ENCODE assay signal across 11 mouse cellular contexts in genomic region chr11:106373998-106374397, GRCm38 (mm10). TPM values are rescaled to one million over a fixed set of nuclear protein-coding genes. Genes with fewer than 3 reads are reported as not detected.
DNase-seq lines count a peak whose midpoint lies in the region; ATAC-seq and TF ChIP-seq lines count a peak whose summit lies in the region.
"Had no signal": no experiment of that assay in that cellular context is flagged by ENCODE, and none has a peak within 500 bp of the region (broad histone marks: within the 10 kb centered on the region; RNA-seq: fewer than 3 reads in every experiment).

No protein-coding gene starts in this region.

- H3K27ac ChIP-seq in forebrain, embryonic 10.5 days: peak overlapping the region; percentile 40; the same call in 1 of the 2 replicates
- H3K27ac ChIP-seq in forebrain, embryonic 16.5 days (ENCODE audit: low read length): no peak overlapping the region
- no peak overlapping the region; the same call in 1 of the 2 replicates for H3K27ac ChIP-seq in intestine, embryonic 14.5 days (ENCODE audit: low read depth)
- H3K27ac ChIP-seq in intestine, postnatal 0 days (ENCODE audit: low read depth, low read length): no peak overlapping the region

- H3K4me2 ChIP-seq in forebrain, embryonic 16.5 days (ENCODE audit: low read length): no peak overlapping the region
- H3K4me2 ChIP-seq in intestine, embryonic 14.5 days (ENCODE audit: low read length): no peak overlapping the region
- H3K4me2 ChIP-seq in intestine, postnatal 0 days (replicated peaks; ENCODE audit: low read depth): no peak overlapping the region

- no peaks in the 10 kb centered on the region for H3K9me3 ChIP-seq in forebrain, embryonic 10.5 days
- H3K9me3 ChIP-seq in forebrain, embryonic 16.5 days (ENCODE audit: control insufficient read depth, low read length): no peaks in the 10 kb centered on the region
- H3K9me3 ChIP-seq in intestine, embryonic 14.5 days (ENCODE audit: control insufficient read depth, low read length): no peaks in the 10 kb centered on the region
- H3K9me3 ChIP-seq in intestine, postnatal 0 days (ENCODE audit: control insufficient read depth): no peaks in the 10 kb centered on the region

- TF ChIP-seq CTCF in intestine, postnatal 0 days (IDR thresholded peaks at IDR 0.05; ENCODE audit: low read depth): no peak

- H3K27me3 ChIP-seq in forebrain, embryonic 10.5 days (ENCODE audit: poor library complexity, severe bottlenecking): no peaks in the 10 kb centered on the region
- no peaks in the 10 kb centered on the region for H3K27me3 ChIP-seq in forebrain, embryonic 16.5 days (replicated peaks; ENCODE audit: control insufficient read depth, insufficient read depth, low read length)
- no peaks in the 10 kb centered on the region for H3K27me3 ChIP-seq in intestine, embryonic 14.5 days (replicated peaks; ENCODE audit: control insufficient read depth, insufficient read depth, low read length)
- H3K27me3 ChIP-seq in intestine, postnatal 0 days (replicated peaks; ENCODE audit: control insufficient read depth, insufficient read depth, low read length): no peaks in the 10 kb centered on the region

- H3K4me3 ChIP-seq in forebrain, embryonic 10.5 days: no peak overlapping the region
- H3K4me3 ChIP-seq in forebrain, embryonic 16.5 days (replicated peaks; ENCODE audit: low read length): no peak overlapping the region
- H3K4me3 ChIP-seq in intestine, embryonic 14.5 days (ENCODE audit: low read depth, low read length): no peak overlapping the region
- H3K4me3 ChIP-seq in intestine, postnatal 0 days (ENCODE audit: low read depth, low read length): no peak overlapping the region

- no peak for DNase-seq in forebrain, embryonic 10.5 days (ENCODE audit: extremely low spot score, low spot score)
- DNase-seq in intestine, embryonic 14.5 days (ENCODE audit: low spot score): no peak
- peak; percentile 50 for DNase-seq in thymus, postnatal 14 days
- no peak for DNase-seq in thymus, postnatal 0 days (ENCODE audit: low spot score)
- no peak for DNase-seq in cerebellum, adult 11 months
- no peak for DNase-seq in cerebellum, postnatal 36 days
- DNase-seq: cerebellum, adult 9-11 months; forebrain, postnatal 0 days had no signal

- no peak for ATAC-seq in forebrain, embryonic 16.5 days
- ATAC-seq in intestine, embryonic 14.5 days (replicated peaks; ENCODE audit: low FRiP score, low TSS enrichment, low read depth): 0 out of 2 replicates have a peak, but pooled peaks have one; percentile 40
- ATAC-seq in intestine, postnatal 0 days: no peak; the same call in 1 of the 2 replicates
- ATAC-seq: forebrain, postnatal 0 days had no signal

- peaks cover 13% of the 10 kb centered on the region for H3K4me1 ChIP-seq in forebrain, embryonic 10.5 days
- H3K4me1 ChIP-seq in forebrain, embryonic 16.5 days (replicated peaks; ENCODE audit: control insufficient read depth, insufficient read depth, low read length): no peaks in the 10 kb centered on the region
- H3K4me1 ChIP-seq in intestine, embryonic 14.5 days (replicated peaks; ENCODE audit: control insufficient read depth, insufficient read depth, low read length): peaks cover 10% of the 10 kb centered on the region
- H3K4me1 ChIP-seq in intestine, postnatal 0 days (replicated peaks; ENCODE audit: control insufficient read depth, insufficient read depth, low read length): 0 out of 2 replicates have a peak, but pooled peaks cover 3% of the 10 kb centered on the region

- 58% methylated on average over 11 of the region's 11 CpGs for WGBS in forebrain, embryonic 10.5 days
- WGBS in forebrain, embryonic 16.5 days: 66% methylated on average over 11 of the region's 11 CpGs
- 38% methylated on average over 11 of the region's 11 CpGs for WGBS in intestine, embryonic 14.5 days
- WGBS in intestine, postnatal 0 days: 42% methylated on average over 11 of the region's 11 CpGs

- H3K9ac ChIP-seq in forebrain, embryonic 16.5 days (replicated peaks; ENCODE audit: low read depth, low read length): no peak overlapping the region
- no peak overlapping the region for H3K9ac ChIP-seq in intestine, embryonic 14.5 days (ENCODE audit: low read length)
- H3K9ac ChIP-seq in intestine, postnatal 0 days (ENCODE audit: low read depth, low read length): no peak overlapping the region
- H3K9ac ChIP-seq: forebrain, postnatal 0 days had no signal

- no peaks in the 10 kb centered on the region for H3K36me3 ChIP-seq in forebrain, embryonic 10.5 days (replicated peaks)
- H3K36me3 ChIP-seq in forebrain, embryonic 16.5 days (ENCODE audit: control insufficient read depth, insufficient read depth): no peaks in the 10 kb centered on the region
- H3K36me3 ChIP-seq in intestine, embryonic 14.5 days (ENCODE audit: control insufficient read depth, insufficient read depth, low read length): no peaks in the 10 kb centered on the region
- H3K36me3 ChIP-seq in intestine, postnatal 0 days (ENCODE audit: control insufficient read depth, insufficient read depth): no peaks in the 10 kb centered on the region

RNA-seq across cellular contexts. Expression of gene Prr29, which starts 8.7 kb away (rescaled TPM):
- not detected in 2 replicates for polyA plus RNA-seq in forebrain, embryonic 10.5 days (2016; fragmentation: Nextera tagmentation; extraction: Ambion mirVana)
- not detected in 2 replicates for polyA plus RNA-seq in forebrain, embryonic 16.5 days (2015; fragmentation: Nextera tagmentation; extraction: Ambion mirVana)
- 0.60 and 0.74 TPM in 2 replicates for polyA plus RNA-seq in intestine, embryonic 14.5 days (2014; fragmentation: Nextera tagmentation; extraction: Ambion mirVana)
- polyA plus RNA-seq in intestine, postnatal 0 days (2015; fragmentation: Nextera tagmentation; extraction: Ambion mirVana): 0.52 and 0.97 TPM in 2 replicates
- 31.2 and 33.1 TPM in 2 replicates for polyA plus RNA-seq in thymus, postnatal 0 days (2015; fragmentation: Nextera tagmentation; extraction: Ambion mirVana)
- polyA plus RNA-seq: brain, embryonic 14.5 days had no signal

RNA-seq across cellular contexts. Expression of gene Icam2, which starts 13.9 kb away (rescaled TPM):
- polyA plus RNA-seq in forebrain, embryonic 10.5 days (2016; fragmentation: Nextera tagmentation; extraction: Ambion mirVana): 14.8 and 17.5 TPM in 2 replicates
- polyA plus RNA-seq in forebrain, embryonic 16.5 days (2015; fragmentation: Nextera tagmentation; extraction: Ambion mirVana): 10.9 and 12.6 TPM in 2 replicates
- polyA plus RNA-seq in intestine, embryonic 14.5 days (2014; fragmentation: Nextera tagmentation; extraction: Ambion mirVana): 41.6 and 50.5 TPM in 2 replicates
- polyA plus RNA-seq in intestine, postnatal 0 days (2015; fragmentation: Nextera tagmentation; extraction: Ambion mirVana): 14.2 and 15.4 TPM in 2 replicates
- polyA plus RNA-seq in thymus, postnatal 0 days (2015; fragmentation: Nextera tagmentation; extraction: Ambion mirVana): 123 and 124 TPM in 2 replicates

RNA-seq across cellular contexts. Expression of gene Scn4a, which starts 20.9 kb away (rescaled TPM):
- 0.07 TPM in 1 of 2 replicates, not detected in the other for polyA plus RNA-seq in forebrain, embryonic 10.5 days (2016; fragmentation: Nextera tagmentation; extraction: Ambion mirVana)
- polyA plus RNA-seq in forebrain, embryonic 16.5 days (2015; fragmentation: Nextera tagmentation; extraction: Ambion mirVana): 0.03 TPM in 1 of 2 replicates, not detected in the other
- 0.04 TPM in 1 of 2 replicates, not detected in the other for polyA plus RNA-seq in intestine, embryonic 14.5 days (2014; fragmentation: Nextera tagmentation; extraction: Ambion mirVana)
- 0.01 TPM in 1 of 2 replicates, not detected in the other for polyA plus RNA-seq in intestine, postnatal 0 days (2015; fragmentation: Nextera tagmentation; extraction: Ambion mirVana)
- polyA plus RNA-seq in thymus, postnatal 0 days (2015; fragmentation: Nextera tagmentation; extraction: Ambion mirVana): 0.04 TPM in 1 of 2 replicates, not detected in the other

RNA-seq across cellular contexts. Expression of gene Cd79b, which starts 59.4 kb away (rescaled TPM):
- 0.82 and 1.2 TPM in 2 replicates for polyA plus RNA-seq in forebrain, embryonic 10.5 days (2016; fragmentation: Nextera tagmentation; extraction: Ambion mirVana)
- 0.65 and 0.75 TPM in 2 replicates for polyA plus RNA-seq in forebrain, embryonic 16.5 days (2015; fragmentation: Nextera tagmentation; extraction: Ambion mirVana)
- polyA plus RNA-seq in intestine, embryonic 14.5 days (2014; fragmentation: Nextera tagmentation; extraction: Ambion mirVana): 3.8 and 4.2 TPM in 2 replicates
- polyA plus RNA-seq in intestine, postnatal 0 days (2015; fragmentation: Nextera tagmentation; extraction: Ambion mirVana): 1.3 and 1.5 TPM in 2 replicates
- polyA plus RNA-seq in thymus, postnatal 0 days (2015; fragmentation: Nextera tagmentation; extraction: Ambion mirVana): 38.5 and 39.6 TPM in 2 replicates

Comparison
In these comparisons a context has a peak if more than half of its experiments do, and no peak if none do; other contexts are left out.
1. RNA of gene Prr29, which starts 8.7 kb away (polyA plus RNA-seq): 31.2 to 33.1 TPM in thymus, postnatal 0 days; 0.60 to 0.74 TPM in intestine, embryonic 14.5 days, 0.52 to 0.97 TPM in intestine, postnatal 0 days, not detected in forebrain, embryonic 10.5 days and not detected in forebrain, embryonic 16.5 days; every median in the first group is over 10 times any median in the second.